Mouse (Mus musculus) embryonic fibroblast, embryonic 13.5 days (primary cell): ENCODE measurements around the gene Kirrel3.

Experiments
- CTCF ChIP-seq: IDR thresholded peaks from 2 replicates; pipeline ENCODE4 v1.5.1; 2011; ENCODE audit warnings: mild to moderate bottlenecking, control low read depth, low read length, moderate library complexity, borderline replicate concordance; ENCODE audit not compliant: insufficient read depth
- POLR2A ChIP-seq: IDR thresholded peaks from 2 replicates; pipeline ENCODE4 v1.6.1; 2011; ENCODE audit warnings: low read depth, mild to moderate bottlenecking, control low read depth, low read length, moderate library complexity

GRCm38 (mm10) chr9:34605486-34605885 is 119.8 kb downstream of the Kirrel3 start:
- TF ChIP-seq CTCF (no peak), POLR2A (no peak)
